Mouse (Mus musculus) heart, adult 2 months (tissue): ENCODE measurements around the gene Rhox4c.
"Not testable (repeated sequence)": the region's sequence is repeated elsewhere in the genome, so short reads cannot be mapped to it uniquely, and the experiment has no call there.

ENCODE experiments used
- CTCF ChIP-seq: fragments of 200-600 bp; IDR thresholded peaks from 2 replicates; pipeline ENCODE4 v1.8.1; 2022; ENCODE audit warnings: antibody characterized with exemption, mild to moderate bottlenecking, moderate library complexity
- POLR2A ChIP-seq: fragments of 200-500 bp; IDR thresholded peaks from 2 replicates; pipeline ENCODE4 v1.6.1; 2011; ENCODE audit warnings: mild to moderate bottlenecking, low read depth, low read length, control low read depth; ENCODE audit not compliant: insufficient read depth

DNA sequence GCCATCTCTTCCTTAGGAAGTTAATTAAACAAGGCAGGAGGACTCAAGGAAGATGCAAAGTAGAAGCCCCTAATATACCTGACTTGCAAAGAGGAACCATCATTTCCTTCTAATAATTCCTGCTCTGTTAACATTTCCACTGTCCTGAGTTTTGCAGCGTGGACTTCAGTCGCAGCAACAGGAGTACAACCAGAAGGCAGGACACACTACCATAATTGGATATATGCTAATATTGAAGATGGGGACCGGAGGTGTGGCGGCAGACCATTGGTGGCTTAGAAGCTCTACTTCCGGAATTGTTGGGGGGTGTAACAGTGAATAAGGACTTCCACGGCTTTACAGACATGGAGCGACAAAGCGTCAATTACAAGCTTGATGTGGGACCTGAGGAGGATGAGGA lies 50.0 kb downstream of the Rhox4c start, which contains the start of gene Rhox2e:
- not testable (repeated sequence) for TF ChIP-seq POLR2A, CTCF
